Mouse (Mus musculus): ENCODE data around the gene Gjc3. TPM values are rescaled to one million over a fixed set of nuclear protein-coding genes. Genes with fewer than 3 reads are reported as not detected.
A peak's percentile ranks its signal among the peaks of the same experiment; 100 is the strongest.

Gene Gjc3
- polyA plus RNA-seq, 1 experiment, result 0.33 TPM

- H3K4me1 ChIP-seq (ENCODE audit: control insufficient read depth, insufficient read depth, low read length), result no peaks in the 10 kb centered on the region; the same call in 1 of the 2 replicates
Measured at GRCm38 (mm10) chr5:137922171-137922570, 40.7 kb downstream of the Gjc3 start.

GRCm38 (mm10) chr5:137921532-137921931, 41.4 kb downstream of the Gjc3 start, which contains the start of gene Cyp3a13:
Gene Cyp3a13 (minus strand): TSS chr5:137921619.
- WGBS, result 27% methylated on average over 2 of the region's 2 CpGs
- DNase-seq, result peak; percentile 51
- TF ChIP-seq POLR2A (IDR thresholded peaks at IDR 0.05; ENCODE audit: borderline replicate concordance, extremely low read depth, low read depth, low read length) (peak; percentile 75; the same call in 1 of the 2 replicates), CTCF (IDR thresholded peaks at IDR 0.05; ENCODE audit: insufficient read depth, low read length) (no peak)
- H3K4me1 ChIP-seq (ENCODE audit: control insufficient read depth, insufficient read depth, low read length), result no peaks in the 10 kb centered on the region; the same call in 1 of the 2 replicates
- no peak within 1 kb of the TSS for H3K4me3 ChIP-seq (replicated peaks; ENCODE audit: extremely low read depth, low read depth, low read length)

More at GRCm38 (mm10) chr5:137922171-137922570, 40.7 kb downstream of the Gjc3 start:
- no peak for TF ChIP-seq POLR2A (IDR thresholded peaks at IDR 0.05; ENCODE audit: borderline replicate concordance, extremely low read depth, low read depth, low read length)
- TF ChIP-seq CTCF (IDR thresholded peaks at IDR 0.05; ENCODE audit: insufficient read depth, low read length), result no peak
- DNase-seq, result no peak
- no peak overlapping the region for H3K4me3 ChIP-seq (replicated peaks; ENCODE audit: extremely low read depth, low read depth, low read length)

DNA sequence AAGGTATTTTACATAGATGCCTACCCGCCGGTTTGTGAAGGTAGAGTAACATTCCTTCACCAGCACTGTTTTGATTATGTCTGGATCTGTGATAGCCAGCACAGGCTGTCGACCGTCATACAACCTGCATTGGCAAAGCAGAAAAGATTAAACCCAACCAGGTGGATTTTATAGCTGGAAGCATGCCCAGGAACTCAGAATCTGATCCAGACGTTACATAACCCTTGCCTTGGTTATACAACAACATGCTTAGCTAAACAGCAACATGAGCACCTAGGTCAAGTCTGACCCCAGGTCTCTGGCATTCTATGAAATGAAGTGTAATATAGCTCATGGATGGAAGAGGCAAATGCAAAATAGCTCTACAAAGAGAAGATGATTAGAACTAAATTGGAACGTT, 47.3 kb downstream of the Gjc3 start:
- TF ChIP-seq POLR2A (IDR thresholded peaks at IDR 0.05; ENCODE audit: borderline replicate concordance, extremely low read depth, low read depth, low read length), result no peak
- no peak for TF ChIP-seq CTCF (IDR thresholded peaks at IDR 0.05; ENCODE audit: insufficient read depth, low read length)
- Histone ChIP-seq H3K4me1 (ENCODE audit: control insufficient read depth, insufficient read depth, low read length) (no peaks in the 10 kb centered on the region), H3K4me3 (replicated peaks; ENCODE audit: extremely low read depth, low read depth, low read length) (no peak overlapping the region)
- WGBS, result 51% methylated on average over 6 of the region's 6 CpGs
- peak; percentile 12 for DNase-seq

DNA sequence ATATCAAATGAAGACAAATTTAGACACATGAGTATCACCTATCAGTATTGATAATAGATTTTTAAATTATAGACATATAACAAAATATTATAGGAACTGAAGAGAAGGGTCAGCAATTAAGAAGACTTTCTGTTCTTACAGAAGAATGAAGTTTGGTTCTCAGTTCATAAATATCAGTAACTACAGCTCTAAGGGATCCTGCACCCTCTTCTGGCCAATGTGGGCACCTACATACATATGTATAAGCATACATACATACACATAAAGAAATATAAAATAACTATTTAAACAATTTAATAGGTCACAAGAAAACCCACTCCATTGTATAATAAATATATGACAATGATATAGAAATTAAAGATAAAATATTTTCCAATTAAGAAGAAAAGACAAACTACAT, 48.4 kb downstream of the Gjc3 start:
- no peak for DNase-seq
- Histone ChIP-seq H3K4me3 (replicated peaks; ENCODE audit: extremely low read depth, low read depth, low read length) (no peak overlapping the region), H3K4me1 (ENCODE audit: control insufficient read depth, insufficient read depth, low read length) (no peaks in the 10 kb centered on the region)
- TF ChIP-seq CTCF (IDR thresholded peaks at IDR 0.05; ENCODE audit: insufficient read depth, low read length) (no peak), POLR2A (IDR thresholded peaks at IDR 0.05; ENCODE audit: borderline replicate concordance, extremely low read depth, low read depth, low read length) (no peak)

DNA sequence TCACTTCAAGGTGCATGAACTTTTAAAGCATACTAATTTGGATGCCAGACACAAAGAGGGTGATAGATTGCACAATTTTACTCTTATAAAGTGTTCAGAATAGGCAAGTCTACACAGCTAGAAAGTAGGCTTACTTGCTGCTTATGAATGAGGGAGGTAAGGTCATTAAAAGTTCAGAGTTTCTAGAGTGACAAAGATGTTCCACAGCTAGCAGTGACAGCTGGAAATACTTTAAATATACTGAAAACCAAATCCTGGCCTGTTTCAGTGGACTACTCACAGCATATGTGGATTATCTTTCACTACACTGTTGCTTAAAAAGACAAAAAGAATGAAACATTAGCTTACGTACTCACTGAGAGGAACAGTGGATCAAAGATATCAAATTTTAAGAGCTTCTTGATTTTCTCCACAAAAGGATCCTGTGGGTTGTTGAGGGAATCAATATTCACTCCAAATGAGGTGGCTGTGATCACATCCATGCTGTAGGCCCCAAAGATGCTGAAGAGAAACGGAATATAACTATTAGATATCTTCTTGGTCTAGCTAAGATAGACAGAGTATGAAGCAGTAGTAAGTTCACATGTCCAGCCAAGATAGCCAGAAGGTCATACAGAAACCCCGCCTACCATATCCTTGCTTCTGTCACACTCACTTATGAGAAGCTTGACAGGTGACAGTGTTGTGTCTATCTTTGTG, 53.2 kb downstream of the Gjc3 start:
- Histone ChIP-seq H3K4me1 (ENCODE audit: control insufficient read depth, insufficient read depth, low read length) (no peaks in the 10 kb centered on the region), H3K4me3 (replicated peaks; ENCODE audit: extremely low read depth, low read depth, low read length) (no peak overlapping the region)
- no peak for DNase-seq
- TF ChIP-seq CTCF (IDR thresholded peaks at IDR 0.05; ENCODE audit: insufficient read depth, low read length) (no peak), POLR2A (IDR thresholded peaks at IDR 0.05; ENCODE audit: borderline replicate concordance, extremely low read depth, low read depth, low read length) (no peak)
- 75% methylated on average over 3 of the region's 3 CpGs for WGBS

Other genes starting within 250 kb of the Gjc3 start
- gene Nyap1, start 221.5 kb downstream of the Gjc3 start, polyA plus RNA-seq (2012; rRNA removed), result 2.3 and 2.4 TPM in 2 replicates
- 103 and 110 TPM in 2 replicates for gene Tsc22d4, start 217.4 kb downstream of the Gjc3 start, polyA plus RNA-seq (2012; rRNA removed)
- 32.7 and 46.7 TPM in 2 replicates for gene Ppp1r35, start 184.2 kb downstream of the Gjc3 start, polyA plus RNA-seq (2012; rRNA removed)
- 43.3 and 44.2 TPM in 2 replicates for gene Mepce, start 175.4 kb downstream of the Gjc3 start, polyA plus RNA-seq (2012; rRNA removed)
- 0.49 and 0.60 TPM in 2 replicates for gene Zcwpw1, start 175.3 kb downstream of the Gjc3 start, polyA plus RNA-seq (2012; rRNA removed)
- gene Pilra, start 126.8 kb downstream of the Gjc3 start, polyA plus RNA-seq (2012; rRNA removed), result 24.7 and 27.9 TPM in 2 replicates
- 7.3 and 16.5 TPM in 2 replicates for gene Pilrb1, start 105.0 kb downstream of the Gjc3 start, polyA plus RNA-seq (2012; rRNA removed)
- 7.9 and 12.1 TPM in 2 replicates for gene Pilrb2, start 91.3 kb downstream of the Gjc3 start, polyA plus RNA-seq (2012; rRNA removed)
- 0.71 and 1.2 TPM in 2 replicates for gene Cyp3a13, start 41.5 kb downstream of the Gjc3 start, polyA plus RNA-seq (2012; rRNA removed)
- gene Azgp1, start 18.4 kb upstream of the Gjc3 start, polyA plus RNA-seq (2012; rRNA removed), result 1.1 and 1.2 TPM in 2 replicates
- gene Smok3a, start 58.2 kb upstream of the Gjc3 start, polyA plus RNA-seq (2012; rRNA removed), result not detected in 2 replicates
- not detected in 2 replicates for gene Smok3b, start 58.3 kb upstream of the Gjc3 start, polyA plus RNA-seq (2012; rRNA removed)
- gene Smok3c, start 90.1 kb upstream of the Gjc3 start, polyA plus RNA-seq (2012; rRNA removed), result not detected in 2 replicates
- 4.0 and 5.9 TPM in 2 replicates for gene Zkscan1, start 122.0 kb upstream of the Gjc3 start, polyA plus RNA-seq (2012; rRNA removed)
- gene Zscan21, start 153.8 kb upstream of the Gjc3 start, polyA plus RNA-seq (2012; rRNA removed), result 5.8 and 8.3 TPM in 2 replicates
- gene Zfp113, start 192.6 kb upstream of the Gjc3 start, polyA plus RNA-seq (2012; rRNA removed), result 2.7 and 3.5 TPM in 2 replicates
- 47.7 and 59.9 TPM in 2 replicates for gene Cops6, start 198.0 kb upstream of the Gjc3 start, polyA plus RNA-seq (2012; rRNA removed)
- gene Ap4m1, start 208.9 kb upstream of the Gjc3 start, polyA plus RNA-seq (2012; rRNA removed), result 28.4 and 40.3 TPM in 2 replicates
- 16.9 and 22.1 TPM in 2 replicates for gene Mcm7, start 209.3 kb upstream of the Gjc3 start, polyA plus RNA-seq (2012; rRNA removed)
- 48.4 and 52.6 TPM in 2 replicates for gene Taf6, start 224.4 kb upstream of the Gjc3 start, polyA plus RNA-seq (2012; rRNA removed)
- gene Cnpy4, start 224.4 kb upstream of the Gjc3 start, polyA plus RNA-seq (2012; rRNA removed), result 3.6 and 8.6 TPM in 2 replicates
- gene Mblac1, start 231.2 kb upstream of the Gjc3 start, polyA plus RNA-seq (2012; rRNA removed), result 5.0 and 5.5 TPM in 2 replicates